Mouse (Mus musculus): ENCODE measurements at regions not wholly inside any gene's neighbourhood (a gene's known extent, or its start where the extent isn't known, plus 50 kb on each side); places are given as distances from the start of the nearest gene placed in this dataset.
"Not testable (repeated sequence)": the region's sequence is repeated elsewhere in the genome, so short reads cannot be mapped to it uniquely, and the experiment has no call there.

DNA sequence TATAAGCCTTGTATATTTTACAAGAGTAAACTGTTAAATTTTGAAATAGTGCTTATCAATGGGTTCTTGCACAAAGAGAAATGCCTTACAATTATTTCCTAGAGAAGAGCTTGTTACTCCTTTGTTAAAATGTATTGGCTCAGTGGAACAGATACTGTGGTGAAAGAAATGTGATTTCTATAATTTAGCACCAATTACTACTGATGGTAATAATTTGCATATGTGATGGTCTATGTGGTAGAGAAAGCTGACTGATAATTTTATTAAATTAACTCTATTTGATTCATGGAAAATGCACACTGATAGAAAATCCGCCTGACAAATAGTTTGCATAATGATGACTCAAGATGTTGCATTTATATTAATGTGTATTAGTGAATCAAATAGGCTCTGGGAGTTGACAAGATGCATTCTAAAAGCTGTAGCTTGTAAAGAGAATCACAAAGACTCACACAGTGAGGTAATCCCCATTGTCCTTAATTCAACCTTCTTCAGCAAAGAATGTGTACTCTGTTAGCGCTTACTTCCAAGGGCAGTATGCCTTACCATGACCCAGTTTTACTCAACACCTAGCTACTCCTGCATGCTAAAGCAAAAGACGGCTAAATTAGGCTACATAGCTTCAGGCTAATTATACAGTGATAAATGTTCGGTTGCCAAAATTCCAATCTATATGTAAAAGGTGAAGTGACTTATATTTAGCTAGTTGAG, 329.8 kb upstream of the Cenpq start:
- no peak for DNase-seq (ENCODE audit: low spot score in 2 of 2)

DNA sequence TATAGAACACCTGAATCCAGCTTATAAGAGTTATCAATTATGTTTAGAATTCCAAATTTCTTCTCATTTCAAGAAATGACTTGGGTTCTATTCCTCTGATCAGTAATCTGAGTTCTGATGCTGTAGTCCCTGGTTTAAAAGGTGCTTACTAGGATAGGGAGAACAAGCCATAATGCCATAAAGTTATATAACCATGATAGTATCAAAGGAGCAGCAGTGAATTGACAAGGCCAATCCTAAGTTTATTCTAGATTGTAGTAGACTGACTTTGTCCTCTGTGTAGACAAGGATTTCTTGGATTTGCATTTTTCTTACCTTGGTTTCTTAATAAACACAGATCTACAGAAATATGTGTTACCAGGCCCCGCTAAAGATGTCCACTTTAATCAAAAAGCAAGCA, 326.6 kb upstream of the Cenpq start:
- DNase-seq (ENCODE audit: low spot score in 2 of 2): no peak

- DNase-seq (ENCODE audit: low spot score in 2 of 2): no peak
These were observed 313.6 kb upstream of the Cenpq start for GRCm38 (mm10) chr17:41248406-41248805.

DNA sequence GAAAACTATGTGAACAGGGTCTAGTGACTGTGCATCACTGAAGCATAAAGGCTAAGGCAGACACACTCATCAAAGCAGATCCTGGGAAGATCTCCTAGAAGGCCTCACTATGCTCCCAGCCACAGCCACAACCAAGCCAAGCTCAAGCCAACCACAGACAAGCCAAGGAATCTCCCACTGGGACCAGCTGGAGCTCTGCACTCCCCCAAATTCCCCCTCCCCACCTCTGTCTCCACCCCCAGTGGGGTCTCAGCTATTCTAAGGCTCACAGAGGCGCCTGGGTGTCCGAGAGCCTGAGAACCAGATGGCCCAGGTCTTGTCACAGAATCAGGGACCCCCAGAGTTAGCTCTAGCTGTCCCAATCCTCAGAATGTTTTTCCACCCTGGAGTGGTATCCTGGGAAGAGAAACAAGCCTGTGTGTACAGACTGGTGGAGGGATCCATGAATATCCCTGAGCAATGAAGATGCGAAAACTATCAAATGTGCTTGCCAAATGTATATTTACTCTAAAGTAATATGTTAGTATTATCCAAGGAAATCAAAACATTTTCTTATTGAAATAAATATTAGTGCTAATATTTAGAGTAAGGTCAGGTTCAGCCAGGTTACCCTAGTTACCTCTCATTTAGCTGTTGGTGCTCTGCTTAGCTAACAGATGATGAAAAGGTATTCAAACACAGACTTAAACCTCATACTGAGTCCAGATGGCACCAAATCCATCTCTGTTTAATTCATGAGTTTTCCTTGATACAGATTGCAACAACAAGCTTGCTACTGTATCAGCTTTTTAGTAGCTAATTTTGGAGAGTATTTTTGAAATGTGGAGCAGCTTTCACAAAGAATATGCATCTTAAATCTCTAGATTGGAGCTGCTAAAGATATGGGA, 292.5 kb upstream of the Cenpq start:
- peak in 1 of 2 experiments; percentile 1 for DNase-seq (ENCODE audit: low spot score in 2 of 2)

- DNase-seq (ENCODE audit: low spot score in 2 of 2): no peak
These were observed 282.0 kb upstream of the Cenpq start for GRCm38 (mm10) chr17:41216816-41217215.

GRCm38 (mm10) chr17:41199417-41199816, 264.6 kb upstream of the Cenpq start:
- DNase-seq (ENCODE audit: low spot score in 2 of 2): not testable (repeated sequence)

DNA sequence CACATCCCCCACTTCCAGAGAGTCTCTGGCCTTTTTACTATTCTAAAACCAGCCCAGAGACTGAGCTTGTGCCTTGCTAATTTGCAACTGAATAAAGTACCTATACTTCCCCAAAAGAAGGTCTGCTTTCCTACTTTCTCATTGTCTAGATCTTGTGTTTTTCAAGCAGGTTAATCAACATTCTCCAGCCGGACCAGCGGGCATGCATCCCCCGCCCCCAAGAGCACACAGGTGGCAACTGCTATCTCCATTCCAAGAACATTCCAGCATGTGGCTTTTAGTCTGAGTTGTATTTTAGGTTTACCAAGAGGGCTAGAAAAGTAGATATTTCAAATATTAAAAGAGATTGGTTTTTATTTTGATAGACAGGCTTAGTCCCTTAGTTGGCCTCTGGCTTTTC, 255.5 kb upstream of the Cenpq start:
- DNase-seq (ENCODE audit: low spot score in 2 of 2): not testable (repeated sequence)

DNA sequence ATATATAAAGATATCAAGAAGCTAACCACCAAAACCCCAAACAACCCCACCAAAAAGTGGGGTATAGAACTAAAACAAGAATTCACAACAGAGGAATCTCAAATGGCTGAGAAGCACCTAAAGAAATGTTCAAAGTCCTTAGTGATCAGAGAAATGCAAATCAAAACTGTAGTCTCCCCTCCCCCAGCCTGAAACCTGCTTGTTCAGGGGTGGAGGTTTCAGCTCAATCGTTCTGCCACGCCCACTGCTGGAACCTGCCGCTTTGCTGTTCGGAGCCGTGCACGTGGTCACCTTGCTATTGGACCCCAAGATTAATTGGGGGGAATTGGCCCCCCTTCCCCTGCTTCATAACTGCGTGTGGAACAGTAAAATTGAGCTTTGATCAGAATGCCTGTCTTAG, 251.8 kb upstream of the Cenpq start:
- not testable (repeated sequence) for DNase-seq (ENCODE audit: low spot score in 2 of 2)

DNA sequence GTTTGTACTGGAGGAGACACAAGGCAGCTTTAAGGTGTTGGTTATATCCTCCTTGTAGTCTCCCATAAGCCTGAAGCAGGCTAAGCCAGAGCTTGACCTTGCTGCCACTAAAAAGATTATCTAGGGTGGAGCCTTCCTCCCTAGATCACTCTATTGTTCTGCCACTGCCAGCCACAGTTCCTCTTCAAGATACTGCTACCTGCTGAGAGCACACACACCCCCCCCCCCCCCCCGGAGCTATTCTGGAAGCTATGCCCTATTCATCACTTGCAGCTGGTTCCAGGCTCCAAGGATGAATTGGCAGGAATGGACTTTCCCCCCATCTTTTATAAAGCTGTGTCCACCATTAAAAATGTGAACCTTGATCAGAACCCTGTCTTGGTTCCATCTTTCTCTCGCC, 249.9 kb upstream of the Cenpq start:
- no peak for DNase-seq (ENCODE audit: low spot score in 2 of 2)

- DNase-seq (ENCODE audit: low spot score in 2 of 2): no peak
These were observed 219.0 kb upstream of the Cenpq start for GRCm38 (mm10) chr17:41153736-41154453.

- no peak for DNase-seq (ENCODE audit: low spot score in 2 of 2)
These were observed 217.6 kb upstream of the Cenpq start for GRCm38 (mm10) chr17:41152427-41152826.

GRCm38 (mm10) chr17:41144523-41144922, 209.7 kb upstream of the Cenpq start:
- no peak for DNase-seq (ENCODE audit: low spot score in 2 of 2)

DNA sequence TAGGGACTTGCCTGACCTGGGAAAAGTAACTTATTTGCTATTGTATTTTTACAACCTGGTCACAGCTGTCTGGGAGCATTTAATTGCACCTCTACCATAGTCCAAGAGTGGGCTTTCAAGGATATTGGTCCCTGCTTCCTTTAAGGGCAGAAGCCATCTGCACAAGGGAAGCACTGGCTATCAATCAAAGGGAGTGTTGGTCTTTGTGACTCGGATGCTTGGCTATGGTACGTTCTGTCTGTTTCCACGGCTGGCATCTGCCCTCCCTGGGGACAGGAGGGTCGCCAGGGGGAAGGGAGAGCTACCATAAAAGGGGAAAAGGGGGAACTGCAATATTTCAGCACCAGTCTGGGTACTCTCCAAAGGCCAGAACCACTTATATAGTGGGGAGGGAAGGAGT, 190.7 kb upstream of the Cenpq start:
- DNase-seq (ENCODE audit: low spot score in 2 of 2): no peak

- DNase-seq (ENCODE audit: low spot score in 2 of 2): no peak
These were observed 188.1 kb upstream of the Cenpq start for GRCm38 (mm10) chr17:41122939-41123338.

GRCm38 (mm10) chr17:41103980-41104379, 169.1 kb upstream of the Cenpq start:
- no peak for DNase-seq (ENCODE audit: low spot score in 2 of 2)

DNA sequence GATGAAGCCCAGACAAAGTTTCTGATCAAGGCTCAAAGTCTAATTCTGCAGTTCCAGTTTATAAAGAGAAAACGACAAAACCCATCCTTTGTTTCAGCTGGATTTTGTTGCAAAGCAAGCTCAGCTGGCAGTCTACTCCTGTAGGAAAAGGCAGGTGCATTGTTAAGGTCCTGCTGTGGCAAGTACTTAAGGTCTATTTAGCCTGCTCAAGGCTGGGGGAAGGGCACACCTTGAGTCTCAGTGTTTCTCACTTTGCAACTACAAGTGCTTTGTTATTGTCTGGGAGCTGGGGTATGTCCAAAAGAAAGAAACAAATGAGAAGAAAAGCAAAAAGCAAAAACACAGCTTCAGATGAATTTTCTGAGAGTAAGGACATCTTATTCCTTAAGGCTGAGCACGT, 136.0 kb upstream of the Cenpq start:
- DNase-seq (ENCODE audit: low spot score in 2 of 2): no peak
